Mouse (Mus musculus) hematopoietic stem cell, adult 5-6 weeks (primary cell): ENCODE results near the gene Kcnip1. TPM values are rescaled to one million over a fixed set of nuclear protein-coding genes. Genes with fewer than 3 reads are reported as not detected.
A peak's percentile ranks its signal among the peaks of the same experiment; 100 is the strongest.

Experiments
- ATAC-seq, 2 experiments: fragments of 125-278 bp in 1 of 2; replicated peaks in 1 of 2; 2 replicates each; pipeline ENCODE4 v1.8.0; 2016 to 2017; ENCODE audit warnings: inconsistent platforms in 2 of 2, mild to moderate bottlenecking in 2 of 2, moderate number of reproducible peaks in 2 of 2, low read depth in 1 of 2, moderate TSS enrichment in 1 of 2; ENCODE audit not compliant: low FRiP score in 2 of 2, poor library complexity in 2 of 2, severe bottlenecking in 2 of 2, insufficient read depth in 1 of 2, low TSS enrichment in 1 of 2
- total RNA-seq: library from RNA; stranded (forward); fragments of 172-1452, 232-1000 nt; gene quantifications from 2 replicates; pipeline ENCODE4 v1.2.3, GENCODE M21; 2017

Gene Kcnip1
- total RNA-seq, 1 experiment from 2014 or later, result not detected

DNA sequence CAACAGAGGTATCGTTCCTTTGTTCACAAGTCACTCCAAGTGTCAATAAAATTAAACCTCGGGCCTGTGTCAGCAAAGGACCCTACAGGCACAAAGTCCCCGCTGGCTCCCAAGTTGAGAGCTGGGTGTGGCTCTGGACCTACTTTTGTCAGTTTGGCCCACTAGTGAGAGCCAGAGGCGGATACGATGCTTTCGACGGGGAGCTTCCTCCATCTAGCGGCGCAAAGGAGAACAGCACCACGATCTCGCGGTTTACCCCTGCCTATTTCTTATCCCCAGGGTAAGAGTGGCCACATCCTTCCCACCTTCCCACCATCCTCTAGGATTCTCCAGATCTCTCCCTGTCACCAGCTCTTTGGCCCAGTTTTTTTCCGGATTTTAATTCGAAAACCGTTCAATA, 378.7 kb downstream of the Kcnip1 start:
- ATAC-seq, result peak; percentile 73 to 90

- ATAC-seq, result no peak
Measured at GRCm38 (mm10) chr11:33607784-33608183, 385.2 kb downstream of the Kcnip1 start.

GRCm38 (mm10) chr11:33603174-33603573, 389.8 kb downstream of the Kcnip1 start:
- ATAC-seq, result no peak

- no peak for ATAC-seq
Measured at GRCm38 (mm10) chr11:33598986-33599385, 394.0 kb downstream of the Kcnip1 start, which contains the start of gene D130052B06Rik. D130052B06Rik (plus strand) TSS chr11:33599302.

DNA sequence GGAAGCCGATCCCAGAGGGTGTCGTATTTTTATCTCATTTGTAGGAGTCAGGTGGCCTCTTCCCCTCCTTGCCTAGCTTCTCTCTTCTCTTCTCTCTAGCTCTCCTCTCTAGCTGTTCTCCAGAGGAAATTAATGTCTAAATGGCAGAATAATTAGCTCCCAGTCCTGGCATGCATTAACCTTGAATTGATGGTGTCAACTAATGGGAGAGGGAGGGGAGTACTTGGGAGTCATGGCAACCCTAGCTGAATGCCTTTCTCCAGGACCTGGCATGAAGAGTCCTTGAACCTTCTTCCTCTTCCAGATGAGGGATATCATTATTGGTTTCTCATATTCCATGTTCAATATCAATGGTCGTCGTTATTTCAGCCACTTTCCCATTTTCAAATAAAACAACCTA, 396.3 kb downstream of the Kcnip1 start:
- no peak for ATAC-seq

- no peak for ATAC-seq
Measured at GRCm38 (mm10) chr11:33592826-33593225, 400.1 kb downstream of the Kcnip1 start.

GRCm38 (mm10) chr11:33590771-33591170, 402.2 kb downstream of the Kcnip1 start:
- no peak for ATAC-seq

GRCm38 (mm10) chr11:33586614-33587013, 406.3 kb downstream of the Kcnip1 start:
- ATAC-seq, result no peak

DNA sequence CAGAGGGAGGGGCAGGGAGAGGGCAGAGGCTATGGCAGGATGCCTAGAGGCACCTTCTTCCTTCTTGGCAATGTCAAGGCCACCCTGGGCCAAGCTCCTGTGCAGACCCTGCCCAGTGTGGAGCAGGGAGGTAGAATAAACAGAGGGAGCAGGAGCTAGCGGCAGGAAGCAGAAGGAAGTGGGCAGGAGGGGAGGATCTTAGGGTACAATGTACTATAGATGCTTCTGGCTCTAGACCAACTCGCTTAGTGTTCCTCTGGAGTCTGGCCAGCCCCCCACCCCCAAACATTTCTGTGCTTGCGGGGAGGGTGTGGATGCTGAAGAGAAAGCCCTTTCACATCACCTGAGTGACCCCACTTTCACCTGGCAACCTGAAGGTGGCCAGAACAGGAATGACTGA, 413.3 kb downstream of the Kcnip1 start:
- no peak for ATAC-seq

Other genes starting within 250 kb of the Kcnip1 start
- not detected in 2 replicates for gene Kcnmb1, start 30.1 kb downstream of the Kcnip1 start, total RNA-seq
- gene Lcp2, start 53.8 kb upstream of the Kcnip1 start, total RNA-seq, result 57.2 and 60.3 TPM in 2 replicates
- gene 4930469K13Rik, start 105.4 kb upstream of the Kcnip1 start, total RNA-seq, result not detected in 2 replicates
- not detected in 2 replicates for gene Foxi1, start 214.9 kb upstream of the Kcnip1 start, total RNA-seq